Mouse (Mus musculus) adrenal gland, postnatal 36 days (tissue): ENCODE measurements around the gene Rpl13a. TPM values are rescaled to one million over a fixed set of nuclear protein-coding genes. Genes with fewer than 3 reads are reported as not detected.
"Not testable (repeated sequence)": the region's sequence is repeated elsewhere in the genome, so short reads cannot be mapped to it uniquely, and the experiment has no call there.

Source experiments
- DNase-seq, 2 experiments: peaks; one replicate each; pipeline ENCODE4 v3.0.0; 2021; ENCODE audit warnings: mixed read lengths in 1 of 2
- total RNA-seq, 2 experiments: library from RNA; stranded (reverse); gene quantifications; 2 replicates each; pipeline ENCODE4 v1.2.3; 2021

Gene Rpl13a
- total RNA-seq, 2 experiments from 2014 or later: 1,621 to 1,757 TPM

DNA sequence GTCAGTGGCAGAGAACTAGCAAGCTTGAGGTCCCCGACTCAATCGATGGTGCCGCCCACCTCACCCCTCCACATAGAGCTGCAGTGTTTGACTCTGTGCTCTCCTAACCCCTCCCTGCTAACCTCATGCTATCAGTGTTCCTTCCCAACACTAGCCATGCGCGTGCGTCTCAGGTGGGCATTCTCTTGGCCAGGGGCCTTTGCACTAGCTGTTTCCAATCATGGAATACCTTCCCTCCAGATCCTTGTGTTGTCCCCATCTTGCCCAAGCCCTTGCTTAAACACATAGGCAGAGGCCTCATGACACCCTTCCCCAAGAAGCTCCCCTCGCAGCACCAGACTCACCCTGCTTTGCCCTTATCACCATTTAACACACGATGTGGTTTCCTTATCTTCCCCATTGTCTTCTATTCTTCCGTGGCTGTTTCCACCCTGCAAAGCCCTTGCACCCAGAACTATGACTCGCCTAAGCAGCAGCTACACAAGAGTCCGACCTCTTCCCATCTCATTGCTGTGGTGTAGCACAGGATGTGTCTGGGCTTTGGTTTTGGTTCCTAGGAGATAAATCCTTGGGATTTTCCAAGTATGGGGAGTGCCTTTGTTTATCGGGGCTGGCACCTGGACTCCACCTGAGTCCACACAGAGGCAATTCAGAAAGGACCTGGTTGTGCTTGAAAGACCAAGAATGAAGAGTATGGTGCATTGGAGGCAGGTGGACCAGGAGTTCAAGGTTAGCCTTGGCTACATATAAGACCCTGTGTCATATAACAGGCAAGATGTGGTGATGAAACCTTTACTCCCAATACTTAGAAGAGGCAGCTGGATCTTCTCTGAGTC lies 8.8 kb upstream of the Rpl13a start:
- no peak for DNase-seq

DNA sequence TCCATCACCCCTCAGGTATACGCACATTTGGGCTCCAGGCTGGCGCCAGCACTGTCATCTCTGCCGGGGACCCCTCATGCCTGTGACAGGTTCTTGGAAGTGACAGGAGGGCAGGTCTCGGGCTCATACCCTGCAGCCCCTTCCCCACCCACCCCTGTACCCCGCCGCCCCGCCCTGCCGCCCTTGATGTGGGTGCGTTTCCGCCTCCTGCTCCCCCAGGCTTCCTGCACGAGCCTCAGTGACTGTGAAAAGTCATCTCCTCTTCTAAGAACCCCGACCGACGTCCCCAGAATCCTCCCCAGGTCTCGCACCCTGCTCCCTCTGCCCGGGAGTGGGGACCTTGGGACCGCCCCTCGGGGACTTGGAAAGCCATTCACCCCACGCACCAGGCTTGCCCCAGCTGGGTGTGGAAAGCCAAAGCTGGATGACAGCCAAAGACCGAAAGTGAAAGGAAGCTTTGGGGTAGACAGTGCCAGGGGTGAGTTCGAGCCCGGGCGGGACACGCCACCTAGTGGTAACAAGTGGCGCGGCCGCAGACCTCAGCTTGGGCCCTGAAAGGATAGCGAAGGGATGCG lies 7.5 kb upstream of the Rpl13a start, which contains the start of the genes Gm45713 and Flt3l:
TSS of gene Gm45713 (minus strand) at position 239 of the 575 bp plus-strand sequence.
TSS of gene Flt3l (minus strand) at position 440 of the 575 bp plus-strand sequence.
- DNase-seq: peak; percentile 94 to 95

DNA sequence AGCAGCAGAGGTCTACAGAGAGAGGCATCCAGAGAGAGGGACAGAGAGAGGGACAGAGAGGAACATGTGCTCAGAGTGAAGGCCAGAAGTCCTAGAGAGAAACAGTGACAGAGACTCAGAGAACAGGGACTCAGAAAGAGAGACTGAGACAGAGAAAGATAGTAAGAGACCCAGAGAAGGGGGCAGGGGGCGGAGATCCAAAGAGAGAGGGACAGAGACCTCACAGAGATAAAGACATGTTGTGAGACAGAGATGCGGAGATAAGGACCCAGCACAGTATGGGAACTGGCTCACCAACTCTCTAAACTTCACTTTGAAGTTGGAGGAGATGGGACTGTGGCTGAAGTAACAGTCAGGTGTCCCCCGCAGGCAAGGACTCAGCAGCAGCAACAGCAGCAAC lies 6.8 kb upstream of the Rpl13a start:
- no peak for DNase-seq

DNA sequence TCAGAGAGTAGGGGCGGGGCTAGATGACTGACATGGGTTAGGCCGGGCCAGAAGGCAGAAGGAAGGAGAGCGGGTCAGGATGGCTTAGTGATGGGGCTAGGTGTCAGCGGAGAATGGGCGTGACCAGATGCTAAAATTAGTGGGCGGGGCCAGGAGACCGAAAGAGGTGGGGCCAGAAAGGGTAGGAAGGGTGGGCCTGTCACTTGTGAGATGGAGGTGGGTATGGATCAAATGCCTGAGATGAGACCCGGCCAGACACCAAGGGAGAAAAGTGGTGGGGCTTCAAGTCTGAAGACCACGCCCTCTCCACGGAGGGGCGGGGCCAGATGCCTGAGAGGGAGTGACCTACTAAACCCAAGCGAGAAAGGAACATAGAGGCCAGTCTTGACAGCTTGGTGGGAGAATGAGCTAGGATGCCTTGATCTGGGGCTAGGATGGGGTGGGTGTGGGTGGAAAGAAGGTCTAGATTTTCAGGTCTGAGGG lies 6.0 kb upstream of the Rpl13a start:
- peak in 1 of 2 experiments; percentile 63 for DNase-seq

DNA sequence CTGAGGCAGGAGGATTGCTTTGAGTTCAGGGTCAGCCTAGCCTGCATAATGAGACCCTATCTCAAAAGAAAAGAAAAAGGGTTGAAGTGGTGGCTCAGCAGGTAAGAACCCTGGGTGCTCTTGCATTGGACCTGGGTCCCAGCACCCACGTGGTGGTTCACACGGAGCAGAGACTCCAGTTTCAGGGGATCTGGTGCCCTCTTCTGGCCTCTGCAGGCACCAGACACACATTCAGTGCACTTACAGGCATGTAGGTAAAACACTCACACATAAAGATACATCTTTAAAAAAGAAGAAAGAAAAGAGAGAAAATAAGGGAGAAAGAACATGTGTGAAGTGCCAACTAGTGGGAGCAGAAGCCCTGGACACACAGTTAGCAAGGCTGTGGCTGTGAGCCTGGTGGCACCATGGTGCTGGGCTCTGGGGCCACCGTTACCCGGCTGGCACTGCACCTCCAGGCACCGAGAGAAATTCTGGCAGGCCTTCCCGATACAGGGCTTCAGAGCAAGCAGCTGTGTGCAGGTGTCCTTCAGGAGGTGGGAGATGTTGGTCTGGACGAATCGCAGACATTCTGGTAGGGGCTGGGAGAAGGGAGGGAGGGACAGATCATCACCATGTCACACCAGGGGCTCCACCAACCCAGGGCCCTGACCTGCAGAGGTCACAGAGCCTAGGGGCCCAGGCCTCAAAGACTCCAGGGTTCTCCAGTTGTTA lies 5.0 kb upstream of the Rpl13a start:
- DNase-seq: no peak

DNA sequence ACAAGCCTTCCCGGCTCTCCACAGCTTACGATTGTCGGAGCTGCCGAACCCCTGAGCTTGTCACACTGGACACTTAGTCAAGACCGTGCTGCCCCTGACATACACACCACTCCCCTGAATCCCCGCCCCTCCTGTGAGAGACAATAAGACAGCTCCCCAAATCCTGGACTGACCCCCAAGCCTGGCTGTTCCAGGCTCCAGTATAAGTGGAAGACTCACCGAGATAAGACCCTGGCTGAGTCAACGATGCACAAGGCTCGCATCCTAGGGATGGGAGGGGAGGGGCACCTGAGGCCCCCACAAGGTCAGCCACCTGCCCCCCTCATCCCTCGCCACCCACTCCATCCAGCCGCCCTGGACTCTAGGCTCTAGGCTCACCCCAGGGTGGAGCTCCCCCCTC lies 3.3 kb upstream of the Rpl13a start:
- DNase-seq: peak in 1 of 2 experiments; percentile 0

DNA sequence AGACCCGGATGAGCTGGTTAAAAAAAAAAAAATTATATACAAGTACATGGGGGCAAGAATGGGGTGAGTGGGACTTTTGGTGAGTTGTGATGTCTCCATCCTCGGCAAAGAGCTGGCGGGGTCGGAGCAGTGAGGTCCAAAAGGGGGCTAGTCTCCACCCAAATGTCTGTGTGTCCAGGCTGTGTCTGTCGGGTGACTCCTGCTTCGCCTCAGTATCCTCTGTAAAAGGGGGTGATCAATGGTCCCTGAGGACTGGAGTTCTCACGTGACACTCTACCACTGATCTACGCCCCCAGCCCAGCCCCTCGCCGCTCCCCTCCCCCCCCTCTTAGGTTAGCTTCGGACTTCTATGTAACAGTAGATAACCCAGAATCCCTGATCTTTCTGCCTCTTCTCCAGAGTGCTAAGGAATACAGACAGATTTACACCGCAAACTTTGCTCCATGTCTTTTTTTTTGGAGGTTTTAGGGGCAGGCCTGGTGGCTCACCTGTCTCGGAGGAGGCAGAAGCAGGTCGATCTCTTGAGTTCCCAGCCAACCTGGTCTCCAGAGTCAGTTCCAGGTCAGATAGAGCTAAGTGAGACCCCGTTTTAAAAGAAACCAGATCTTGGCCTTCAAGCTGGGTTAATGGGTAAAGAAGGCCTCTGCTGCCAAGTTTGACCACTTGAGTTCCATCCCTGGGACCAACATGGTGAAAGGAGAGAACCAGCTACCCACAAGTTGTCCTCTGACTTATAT lies 1.4 kb upstream of the Rpl13a start:
- DNase-seq: no peak

DNA sequence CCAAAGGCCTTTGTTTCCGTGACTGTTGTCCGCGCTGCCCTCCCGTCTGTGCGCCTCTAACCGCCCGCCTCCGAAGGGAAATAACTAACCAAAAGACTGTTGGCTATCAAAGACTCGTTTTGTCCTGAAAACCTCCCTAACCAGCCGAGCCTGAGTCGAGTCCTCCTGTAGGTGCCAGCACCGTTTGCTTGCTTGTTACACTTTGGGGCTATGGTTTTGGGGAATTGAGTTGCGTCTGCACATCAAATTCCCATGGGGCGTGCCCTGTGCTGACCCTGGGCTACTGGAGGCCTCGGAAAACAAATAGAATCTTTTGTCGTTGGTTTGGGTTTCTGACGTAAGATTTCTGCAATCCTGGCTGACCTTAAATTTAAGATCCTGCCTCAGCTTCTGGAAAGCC lies 757 bp upstream of the Rpl13a start:
- peak; percentile 52 to 65 for DNase-seq

DNA sequence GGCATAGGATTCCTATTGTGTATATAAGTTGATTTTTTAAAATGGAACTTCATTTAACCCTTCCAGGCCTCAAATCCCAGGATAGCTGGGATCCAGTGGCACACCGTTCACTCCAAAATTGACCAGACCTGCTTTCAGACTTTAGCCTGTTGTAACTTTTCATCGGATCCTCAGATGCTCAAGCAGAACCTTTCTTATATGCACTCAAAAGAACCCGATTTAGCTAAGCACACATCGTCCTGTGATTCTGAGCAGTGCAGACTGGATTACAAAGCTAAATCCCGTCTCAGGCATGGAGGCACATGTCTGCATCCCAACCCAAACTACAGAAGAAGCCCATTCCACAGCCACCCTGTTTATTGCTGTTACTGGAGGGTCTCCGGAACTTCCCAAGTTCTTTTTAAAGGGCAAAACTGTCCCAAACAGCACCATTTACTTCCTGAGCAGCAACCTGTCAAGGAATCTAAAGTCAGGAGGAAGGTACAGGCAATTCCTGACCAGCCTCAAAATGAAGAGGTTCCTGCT lies 799 bp downstream of the Rpl13a start:
- no peak for DNase-seq

DNA sequence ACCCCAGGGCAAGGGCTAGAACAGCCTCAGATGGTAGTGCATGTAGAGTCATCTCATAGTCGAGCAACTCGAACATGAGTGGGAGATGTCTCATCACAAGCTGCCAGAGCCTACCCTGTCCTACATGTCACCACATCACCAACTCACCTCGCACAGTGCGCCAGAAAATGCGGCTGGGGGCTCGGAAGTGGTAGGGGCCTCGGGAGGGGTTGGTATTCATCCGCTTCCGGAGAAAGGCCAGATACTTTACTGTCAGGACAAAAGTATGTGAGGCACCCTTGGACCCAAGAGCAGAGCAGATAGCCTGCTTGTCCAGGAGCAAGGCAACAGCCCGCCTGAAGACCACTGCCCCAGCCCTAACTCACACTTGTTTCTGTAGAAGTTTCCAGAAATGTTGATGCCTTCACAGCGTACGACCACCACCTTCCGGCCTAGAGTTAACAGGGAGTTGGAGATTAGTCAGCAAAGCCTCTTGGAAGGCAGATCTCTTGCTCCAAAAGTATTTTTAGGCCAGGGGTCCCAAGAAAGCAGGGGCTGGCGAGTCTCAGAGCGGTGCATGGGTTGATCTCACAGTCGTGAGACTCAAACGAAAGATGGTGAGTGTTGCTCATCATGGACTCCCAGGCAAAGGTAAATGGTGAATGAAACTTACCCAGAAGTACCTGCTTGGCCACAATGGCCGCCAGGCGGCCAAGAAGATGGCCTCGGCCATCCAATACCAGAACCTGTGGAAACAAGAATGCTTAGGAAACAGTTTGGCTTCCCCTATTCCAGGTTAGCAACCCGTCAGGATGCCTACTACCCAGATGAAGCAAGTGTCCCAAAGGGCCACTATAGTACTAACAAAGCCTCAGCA lies 1.5 kb downstream of the Rpl13a start:
- DNase-seq: no peak

DNA sequence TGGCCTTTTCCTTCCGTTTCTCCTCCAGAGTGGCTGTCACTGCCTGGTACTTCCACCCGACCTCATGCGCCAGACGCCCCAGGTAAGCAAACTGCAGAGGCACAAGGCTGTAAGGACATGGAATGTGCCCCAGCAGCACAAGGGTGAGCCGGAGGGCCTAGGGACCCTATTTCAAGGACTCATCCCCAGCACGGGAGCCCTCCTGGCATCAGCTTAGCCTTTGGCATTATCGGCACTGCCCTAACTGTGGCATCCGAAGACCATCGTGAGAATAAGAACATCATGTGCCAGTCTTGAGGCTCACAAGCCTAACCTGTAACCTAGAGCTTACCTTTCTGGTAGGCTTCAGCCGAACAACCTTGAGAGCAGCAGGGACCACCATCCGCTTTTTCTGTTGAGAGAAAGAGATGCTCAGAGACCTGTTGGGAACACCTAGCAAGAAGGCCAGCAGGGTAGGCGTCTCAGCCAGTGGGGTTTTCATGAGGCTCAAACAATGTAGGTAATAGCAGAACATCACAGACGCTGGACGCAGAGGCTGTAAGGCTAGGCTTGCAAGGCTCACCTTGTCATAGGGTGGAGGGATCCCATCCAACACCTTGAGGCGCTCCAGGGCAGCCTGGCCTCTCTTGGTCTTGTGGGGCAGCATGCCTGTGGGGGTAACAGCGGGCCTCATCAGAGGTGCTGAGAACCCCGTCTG lies 2.3 kb downstream of the Rpl13a start:
- no peak for DNase-seq

DNA sequence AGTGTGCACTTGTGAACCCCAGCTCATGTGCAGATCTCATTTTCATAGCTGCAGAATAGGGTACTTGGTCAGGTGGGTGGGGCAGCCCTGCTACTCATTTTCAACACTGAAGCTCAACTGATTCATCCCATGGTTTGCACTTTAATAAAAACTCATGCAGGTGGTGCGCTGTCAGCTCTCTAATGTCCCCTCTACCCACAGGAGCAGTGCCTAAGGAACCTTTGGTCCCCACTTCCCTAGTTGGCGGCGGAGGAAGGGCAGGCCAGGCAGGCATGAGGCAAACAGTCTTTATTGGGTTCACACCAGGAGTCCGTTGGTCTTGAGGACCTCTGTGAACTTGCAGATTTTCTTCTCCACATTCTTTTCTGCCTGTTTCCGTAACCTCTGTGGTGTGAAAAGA lies 2.9 kb downstream of the Rpl13a start:
- DNase-seq: not testable (repeated sequence)

DNA sequence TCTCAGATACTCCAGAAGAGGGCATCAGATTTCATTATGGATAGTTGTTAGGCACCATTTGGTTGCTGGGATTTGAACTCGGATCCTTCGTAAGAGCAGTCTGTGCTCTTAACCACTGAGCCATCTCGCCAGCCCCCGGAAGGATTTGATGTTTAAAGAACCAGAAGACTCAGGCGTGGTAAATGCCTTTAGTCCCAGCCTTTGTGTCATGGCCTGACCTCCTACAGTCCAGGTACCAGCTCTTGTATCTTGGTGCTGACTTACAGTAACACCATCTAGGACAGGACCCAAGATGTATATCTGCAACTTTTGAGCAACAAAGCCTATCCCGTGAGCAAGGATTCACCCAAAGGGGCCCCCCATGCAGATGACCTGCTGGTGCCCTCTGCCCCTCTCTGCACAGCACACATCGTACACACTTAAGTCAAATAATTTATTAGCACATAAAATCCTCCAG lies 3.4 kb downstream of the Rpl13a start:
- no peak for DNase-seq

DNA sequence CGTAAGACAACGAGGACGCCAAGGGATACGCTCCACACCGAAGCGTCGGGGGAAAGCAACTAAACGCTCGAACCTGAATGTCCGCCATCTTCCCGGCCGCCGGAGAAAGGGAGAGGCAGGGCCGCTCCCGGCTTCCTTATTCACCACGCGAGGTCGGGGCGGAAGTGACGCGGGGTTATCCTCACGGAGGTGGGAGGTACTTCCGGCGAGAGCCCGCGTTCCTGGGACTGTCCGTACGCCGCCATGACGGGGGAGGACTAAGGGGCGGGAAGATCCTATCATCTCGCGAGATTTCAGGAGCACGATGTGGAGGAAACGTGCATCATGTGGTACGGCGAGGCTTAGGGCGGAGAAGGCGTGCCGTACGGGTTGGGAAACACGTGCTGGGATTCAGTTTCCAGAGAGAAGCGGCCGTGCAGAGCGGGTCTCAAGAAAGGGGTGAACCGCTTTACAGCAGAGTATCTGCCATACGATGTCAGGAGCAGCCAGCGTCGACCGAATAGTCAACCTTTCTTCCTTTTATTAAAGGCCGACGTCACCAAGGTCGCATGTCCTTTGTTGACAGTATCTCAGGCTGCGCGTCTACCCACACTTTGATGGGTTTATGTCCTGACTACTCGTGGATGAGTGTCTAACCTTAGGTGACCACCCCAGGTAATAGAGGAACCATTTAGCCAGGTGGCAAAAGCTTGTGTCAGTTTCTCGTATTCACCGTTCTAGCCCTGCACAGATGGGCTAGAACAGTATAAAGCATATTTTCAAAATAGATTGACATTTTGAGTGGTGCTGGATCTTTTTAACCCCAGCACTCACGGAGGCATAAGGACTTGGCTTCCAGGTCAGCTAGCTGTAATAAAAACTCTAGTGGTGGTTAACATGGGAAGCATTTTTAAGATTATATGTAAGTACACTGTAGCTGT lies 4.1 kb downstream of the Rpl13a start, which contains the start of gene Rps11:
TSS of gene Rps11 (minus strand) at position 216 of the 920 bp plus-strand sequence.
- DNase-seq: peak; percentile 99

DNA sequence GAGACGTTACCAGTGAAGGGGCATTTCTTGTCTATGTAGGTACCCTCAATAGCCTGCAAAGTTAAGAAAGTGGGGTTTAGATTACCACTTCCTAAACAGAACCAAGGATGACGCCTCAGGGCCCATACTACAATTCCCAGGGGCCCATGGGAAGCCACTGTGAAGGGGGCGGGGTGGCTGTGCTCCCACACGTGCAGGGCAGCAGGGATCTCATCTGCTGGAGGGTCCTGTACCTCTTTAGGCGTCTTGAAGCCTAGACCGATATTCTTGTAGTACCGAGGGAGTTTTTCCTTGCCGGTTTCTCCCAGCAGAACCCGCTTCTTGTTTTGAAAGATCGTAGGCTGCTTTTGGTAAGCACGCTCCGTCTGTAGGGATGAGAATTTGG lies 5.4 kb downstream of the Rpl13a start:
- DNase-seq: peak in 1 of 2 experiments; percentile 74

DNA sequence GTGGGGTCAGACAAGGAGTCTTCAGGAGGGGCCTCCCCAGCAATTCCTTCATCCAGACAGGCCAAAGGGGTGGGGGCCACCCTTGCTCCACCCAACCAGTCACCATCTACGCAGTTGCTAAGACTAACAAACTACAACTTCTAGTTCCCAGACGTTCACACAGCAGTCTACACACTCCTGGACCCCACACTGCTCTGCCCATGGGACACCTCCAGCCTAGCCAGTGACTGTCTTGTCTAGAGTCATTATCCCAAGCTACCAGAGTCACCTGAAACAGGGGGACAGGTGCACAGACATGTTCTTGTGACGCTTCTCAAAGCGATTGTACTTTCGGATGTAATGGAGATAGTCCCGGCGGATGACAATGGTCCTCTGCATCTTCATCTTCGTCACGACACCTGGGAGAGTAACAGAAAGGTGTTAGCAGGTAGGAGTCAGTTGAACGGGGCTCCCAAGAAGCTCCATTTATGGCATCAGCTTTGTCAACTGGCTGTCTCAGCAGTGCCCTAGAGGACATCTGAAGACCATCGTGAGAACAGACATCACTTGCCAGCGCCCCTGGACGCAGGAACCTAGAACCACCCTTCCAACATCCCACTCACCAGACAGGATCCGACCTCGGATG lies 5.9 kb downstream of the Rpl13a start:
- no peak for DNase-seq

DNA sequence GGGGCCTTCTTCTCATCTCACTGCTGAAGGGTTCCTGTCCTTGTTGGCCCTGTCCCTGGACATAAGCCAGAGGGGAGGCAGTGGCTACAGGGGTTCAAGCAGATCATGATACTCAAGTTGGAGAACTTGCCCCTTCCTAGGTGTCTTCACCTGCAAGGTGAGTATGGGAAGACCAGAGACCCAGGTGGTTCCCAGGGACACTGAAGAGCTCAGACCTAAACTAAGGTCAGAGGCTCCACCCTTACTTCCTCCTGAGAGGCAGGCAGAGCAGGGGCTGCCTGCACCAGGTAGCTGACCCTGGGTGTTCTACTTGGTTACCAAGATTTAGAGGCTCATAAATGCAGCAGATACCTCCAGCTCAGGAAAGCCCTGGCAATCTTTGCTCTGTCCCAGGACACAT lies 6.6 kb downstream of the Rpl13a start:
- DNase-seq: no peak

DNA sequence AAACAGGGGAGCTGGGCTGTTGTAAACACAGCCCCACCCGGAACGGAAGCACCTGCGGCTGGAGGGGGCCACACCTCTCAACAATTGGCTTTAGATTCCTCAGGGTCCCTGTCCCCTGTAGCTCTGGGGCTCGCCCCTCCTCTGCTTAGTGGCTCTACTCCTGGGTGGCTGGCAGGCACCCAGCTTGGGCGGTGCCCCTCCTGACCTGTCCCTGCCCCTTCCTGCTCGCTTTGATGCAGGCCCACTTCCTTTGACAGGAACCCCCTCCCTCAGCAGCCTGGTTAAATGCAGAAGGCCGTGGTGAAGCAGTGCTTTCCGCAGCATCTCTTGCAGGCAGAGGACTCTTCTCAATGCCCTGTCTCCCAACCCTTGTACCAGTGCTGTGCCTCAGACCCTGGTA lies 7.2 kb downstream of the Rpl13a start:
- peak; percentile 58 to 77 for DNase-seq
